Mouse (Mus musculus): ENCODE measurements around the gene Mrps7. TPM values are rescaled to one million over a fixed set of nuclear protein-coding genes. Genes with fewer than 3 reads are reported as not detected.

The Mrps7 gene
- polyA plus RNA-seq, 1 experiment = 53.1 TPM

GRCm38 (mm10) chr11:115647459-115647858, 43.7 kb downstream of the Mrps7 start:
- H3K4me3 ChIP-seq (ENCODE audit: insufficient read depth, low read depth, low read length) = no peak overlapping the region
- TF ChIP-seq POLR2A (IDR thresholded peaks at IDR 0.05; ENCODE audit: low read depth, low read length) (no peak), CTCF (conservative IDR thresholded peaks at IDR 0.05; ENCODE audit: insufficient read depth, insufficient read length, low read depth, low read length) (peak; percentile 55)
- 24% methylated on average over 6 of the region's 6 CpGs for WGBS
- no peaks in the 10 kb centered on the region for H3K27me3 ChIP-seq (replicated peaks; ENCODE audit: control insufficient read depth, insufficient read depth, low read length)
- DNase-seq = peak; percentile 76
- no peaks in the 10 kb centered on the region for H3K4me1 ChIP-seq (ENCODE audit: control insufficient read depth, insufficient read depth, low read length)
- H3K27ac ChIP-seq (ENCODE audit: insufficient read depth, low read depth, low read length) = no peak overlapping the region
- no peaks in the 10 kb centered on the region for H3K36me3 ChIP-seq (ENCODE audit: control insufficient read depth, insufficient read depth, low read length)

DNA sequence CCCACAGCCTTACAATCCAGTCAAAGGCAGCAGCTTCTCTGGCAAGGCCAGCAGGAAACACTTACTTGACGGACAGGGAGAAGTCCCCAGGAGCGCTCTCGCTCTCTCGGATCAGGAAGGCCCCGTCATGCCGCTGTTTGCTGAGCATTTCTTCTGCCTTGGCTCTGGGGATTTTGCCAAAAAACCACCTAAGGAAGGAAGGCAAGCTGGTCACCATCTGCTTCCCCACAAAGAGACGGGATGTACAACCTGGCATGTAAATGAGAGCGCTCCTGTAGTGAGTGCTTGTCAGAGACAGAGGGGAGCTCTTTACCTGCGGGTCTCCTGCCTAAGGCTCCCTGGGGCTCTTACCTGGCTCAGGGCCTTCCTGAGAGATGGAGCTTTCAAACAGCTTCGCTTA, 46.0 kb downstream of the Mrps7 start:
- H3K4me3 ChIP-seq (ENCODE audit: insufficient read depth, low read depth, low read length) = no peak overlapping the region
- WGBS = 66% methylated on average over 10 of the region's 10 CpGs
- DNase-seq = peak; percentile 48
- no peak overlapping the region for H3K27ac ChIP-seq (ENCODE audit: insufficient read depth, low read depth, low read length)
- H3K27me3 ChIP-seq (replicated peaks; ENCODE audit: control insufficient read depth, insufficient read depth, low read length) = no peaks in the 10 kb centered on the region
- no peaks in the 10 kb centered on the region; the same call in 1 of the 2 replicates for H3K36me3 ChIP-seq (ENCODE audit: control insufficient read depth, insufficient read depth, low read length)
- no peaks in the 10 kb centered on the region for H3K4me1 ChIP-seq (ENCODE audit: control insufficient read depth, insufficient read depth, low read length)
- TF ChIP-seq POLR2A (IDR thresholded peaks at IDR 0.05; ENCODE audit: low read depth, low read length) (no peak), CTCF (conservative IDR thresholded peaks at IDR 0.05; ENCODE audit: insufficient read depth, insufficient read length, low read depth, low read length) (no peak)

GRCm38 (mm10) chr11:115651680-115652079, 48.0 kb downstream of the Mrps7 start:
- TF ChIP-seq POLR2A (IDR thresholded peaks at IDR 0.05; ENCODE audit: low read depth, low read length) = no peak
- TF ChIP-seq CTCF (conservative IDR thresholded peaks at IDR 0.05; ENCODE audit: insufficient read depth, insufficient read length, low read depth, low read length) = no peak
- Histone ChIP-seq H3K4me3 (ENCODE audit: insufficient read depth, low read depth, low read length) (no peak overlapping the region), H3K27me3 (replicated peaks; ENCODE audit: control insufficient read depth, insufficient read depth, low read length) (no peaks in the 10 kb centered on the region), H3K36me3 (ENCODE audit: control insufficient read depth, insufficient read depth, low read length) (no peaks in the 10 kb centered on the region; the same call in 1 of the 2 replicates), H3K4me1 (ENCODE audit: control insufficient read depth, insufficient read depth, low read length) (no peaks in the 10 kb centered on the region), H3K27ac (ENCODE audit: insufficient read depth, low read depth, low read length) (no peak overlapping the region)
- 51% methylated on average over 3 of the region's 3 CpGs for WGBS
- peak; percentile 46 for DNase-seq

DNA sequence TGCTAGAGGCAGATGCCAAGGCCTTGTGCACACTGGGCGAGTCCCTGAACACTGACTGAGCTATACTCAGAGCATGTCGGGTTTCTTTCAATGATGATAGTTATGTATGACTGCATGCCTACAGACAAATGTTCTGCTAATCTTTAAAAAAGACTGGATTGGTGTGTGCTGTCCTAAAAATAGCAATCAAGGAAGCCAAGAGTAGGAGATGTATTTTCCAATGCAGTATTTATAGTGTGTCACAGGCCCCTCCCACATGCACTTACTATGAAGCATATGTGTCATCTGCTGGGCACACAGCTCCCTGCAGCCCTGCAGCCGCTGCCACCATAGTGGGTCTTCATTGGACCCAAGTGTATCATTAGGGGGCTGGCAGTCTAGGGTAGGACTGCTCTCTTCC, 49.5 kb downstream of the Mrps7 start:
- DNase-seq = no peak
- no peak overlapping the region for H3K27ac ChIP-seq (ENCODE audit: insufficient read depth, low read depth, low read length)
- WGBS = 88% methylated on average over 3 of the region's 3 CpGs
- no peak for TF ChIP-seq POLR2A (IDR thresholded peaks at IDR 0.05; ENCODE audit: low read depth, low read length)
- no peak for TF ChIP-seq CTCF (conservative IDR thresholded peaks at IDR 0.05; ENCODE audit: insufficient read depth, insufficient read length, low read depth, low read length)
- H3K36me3 ChIP-seq (ENCODE audit: control insufficient read depth, insufficient read depth, low read length) = no peaks in the 10 kb centered on the region; the same call in 1 of the 2 replicates
- H3K4me1 ChIP-seq (ENCODE audit: control insufficient read depth, insufficient read depth, low read length) = no peaks in the 10 kb centered on the region
- no peaks in the 10 kb centered on the region for H3K27me3 ChIP-seq (replicated peaks; ENCODE audit: control insufficient read depth, insufficient read depth, low read length)
- no peak overlapping the region for H3K4me3 ChIP-seq (ENCODE audit: insufficient read depth, low read depth, low read length)

GRCm38 (mm10) chr11:115654128-115654527, 50.4 kb downstream of the Mrps7 start:
- H3K27ac ChIP-seq (ENCODE audit: insufficient read depth, low read depth, low read length) = no peak overlapping the region
- DNase-seq = no peak
- 53% methylated on average over 2 of the region's 2 CpGs for WGBS
- H3K27me3 ChIP-seq (replicated peaks; ENCODE audit: control insufficient read depth, insufficient read depth, low read length) = no peaks in the 10 kb centered on the region
- no peak overlapping the region for H3K4me3 ChIP-seq (ENCODE audit: insufficient read depth, low read depth, low read length)
- TF ChIP-seq CTCF (conservative IDR thresholded peaks at IDR 0.05; ENCODE audit: insufficient read depth, insufficient read length, low read depth, low read length) (no peak), POLR2A (IDR thresholded peaks at IDR 0.05; ENCODE audit: low read depth, low read length) (no peak)
- no peaks in the 10 kb centered on the region; the same call in 1 of the 2 replicates for H3K36me3 ChIP-seq (ENCODE audit: control insufficient read depth, insufficient read depth, low read length)
- H3K4me1 ChIP-seq (ENCODE audit: control insufficient read depth, insufficient read depth, low read length) = no peaks in the 10 kb centered on the region

Other genes starting within 250 kb of the Mrps7 start
- gene Hid1, start 236.2 kb upstream of the Mrps7 start, polyA plus RNA-seq (2012; rRNA removed) = 5.4 and 6.1 TPM in 2 replicates
- 5.3 and 5.6 TPM in 2 replicates for gene Cdr2l, start 222.0 kb upstream of the Mrps7 start, polyA plus RNA-seq (2012; rRNA removed)
- 145 and 146 TPM in 2 replicates for gene Mrpl58, start 200.2 kb upstream of the Mrps7 start, polyA plus RNA-seq (2012; rRNA removed)
- gene Atp5h, start 184.0 kb upstream of the Mrps7 start, polyA plus RNA-seq (2012; rRNA removed) = 296 and 478 TPM in 2 replicates
- 35.4 and 37.8 TPM in 2 replicates for gene Kctd2, start 183.8 kb upstream of the Mrps7 start, polyA plus RNA-seq (2012; rRNA removed)
- gene Trim80, start 163.4 kb upstream of the Mrps7 start, polyA plus RNA-seq (2012; rRNA removed) = 0.28 and 0.37 TPM in 2 replicates
- gene Slc16a5, start 141.5 kb upstream of the Mrps7 start, polyA plus RNA-seq (2012; rRNA removed) = 31.1 and 42.8 TPM in 2 replicates
- gene Armc7, start 128.3 kb upstream of the Mrps7 start, polyA plus RNA-seq (2012; rRNA removed) = 6.8 and 7.3 TPM in 2 replicates
- 47.6 and 50.5 TPM in 2 replicates for gene Nt5c, start 112.1 kb upstream of the Mrps7 start, polyA plus RNA-seq (2012; rRNA removed)
- gene Jpt1, start 89.5 kb upstream of the Mrps7 start, polyA plus RNA-seq (2012; rRNA removed) = 62.9 and 64.9 TPM in 2 replicates
- 48.4 and 85.2 TPM in 2 replicates for gene Sumo2, start 67.6 kb upstream of the Mrps7 start, polyA plus RNA-seq (2012; rRNA removed)
- gene Nup85, start 39.5 kb upstream of the Mrps7 start, polyA plus RNA-seq (2012; rRNA removed) = 32.9 and 33.5 TPM in 2 replicates
- 16.9 and 17.7 TPM in 2 replicates for gene Gga3, start 126 bp downstream of the Mrps7 start, polyA plus RNA-seq (2012; rRNA removed)
- gene Mif4gd, start 9.0 kb downstream of the Mrps7 start, polyA plus RNA-seq (2012; rRNA removed) = 138 and 144 TPM in 2 replicates
- gene Slc25a19, start 24.4 kb downstream of the Mrps7 start, polyA plus RNA-seq (2012; rRNA removed) = 144 and 172 TPM in 2 replicates
- gene Grb2, start 104.7 kb downstream of the Mrps7 start, polyA plus RNA-seq (2012; rRNA removed) = 34.1 and 42.6 TPM in 2 replicates
- 77.1 and 97.8 TPM in 2 replicates for gene Tmem94, start 161.5 kb downstream of the Mrps7 start, polyA plus RNA-seq (2012; rRNA removed)
- 36.9 and 46.7 TPM in 2 replicates for gene Caskin2, start 209.7 kb downstream of the Mrps7 start, polyA plus RNA-seq (2012; rRNA removed)
- gene Tsen54, start 210.8 kb downstream of the Mrps7 start, polyA plus RNA-seq (2012; rRNA removed) = 36.4 and 43.4 TPM in 2 replicates
- 153 and 166 TPM in 2 replicates for gene Llgl2, start 220.1 kb downstream of the Mrps7 start, polyA plus RNA-seq (2012; rRNA removed)

All from kidney, adult 2 months (tissue).